Mouse (Mus musculus) heart, postnatal 36 days (tissue): ENCODE data around the gene Pla2g3. TPM values are rescaled to one million over a fixed set of nuclear protein-coding genes. Genes with fewer than 3 reads are reported as not detected.
A peak's percentile ranks its signal among the peaks of the same experiment; 100 is the strongest.

Experiments
- DNase-seq, 2 experiments: peaks; one replicate each; pipeline ENCODE4 v3.0.0; 2021 to 2022
- intact Hi-C: fragments of 180-260 bp; cut with DNase I; formaldehyde crosslinking; loops from one replicate; pipeline ENCODE4 v1.15.1; 2025
- total RNA-seq, 2 experiments: library from RNA; stranded (reverse); gene quantifications; 2 replicates each; pipeline ENCODE4 v1.2.3; 2021

The Pla2g3 gene
- total RNA-seq, 2 experiments from 2014 or later = not detected

DNA sequence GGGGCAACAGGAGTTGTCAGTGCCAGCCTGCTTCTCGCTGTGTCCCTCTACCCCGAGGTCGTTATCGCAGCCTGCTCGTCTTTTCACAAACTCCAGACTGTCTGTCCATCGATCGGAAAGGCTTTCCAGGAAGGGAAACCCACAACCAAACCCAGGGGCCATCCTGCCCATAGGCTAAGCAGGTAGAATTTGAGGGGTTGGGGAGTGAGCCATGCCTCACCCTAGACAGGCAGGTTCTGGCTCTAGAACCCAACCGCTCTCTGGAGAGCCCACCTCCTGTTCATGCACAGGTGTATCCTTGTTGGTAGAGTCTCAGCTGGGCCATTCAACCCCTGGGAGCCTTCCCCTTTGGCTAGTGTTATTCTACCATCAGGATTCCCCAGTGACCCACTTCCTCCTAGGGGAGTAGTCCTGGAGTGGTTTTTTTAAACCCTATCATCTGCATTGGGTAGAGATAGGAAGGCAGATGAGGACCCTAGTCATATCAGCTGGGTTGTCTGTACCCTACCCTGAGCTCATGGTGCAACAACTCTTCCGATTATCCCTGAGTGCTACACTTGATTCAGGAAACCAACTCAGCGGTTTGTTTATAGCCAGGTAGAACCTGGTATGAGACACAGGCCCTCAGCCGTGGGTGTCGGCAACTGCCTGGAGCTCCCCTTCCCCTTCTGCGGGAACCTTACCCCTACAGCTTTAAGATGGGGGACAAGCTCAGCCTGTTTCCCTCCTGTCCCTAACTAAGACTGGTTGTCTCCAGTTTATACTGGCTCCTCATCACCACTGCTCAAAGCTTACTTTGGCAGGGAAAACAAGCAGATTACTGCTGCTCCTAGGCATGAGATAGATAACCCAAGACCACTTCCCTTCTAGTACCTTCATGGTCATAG lies 30.0 kb downstream of the Pla2g3 start:
- intact Hi-C loops = no loop called here
- peak; percentile 1 to 22 for DNase-seq

DNA sequence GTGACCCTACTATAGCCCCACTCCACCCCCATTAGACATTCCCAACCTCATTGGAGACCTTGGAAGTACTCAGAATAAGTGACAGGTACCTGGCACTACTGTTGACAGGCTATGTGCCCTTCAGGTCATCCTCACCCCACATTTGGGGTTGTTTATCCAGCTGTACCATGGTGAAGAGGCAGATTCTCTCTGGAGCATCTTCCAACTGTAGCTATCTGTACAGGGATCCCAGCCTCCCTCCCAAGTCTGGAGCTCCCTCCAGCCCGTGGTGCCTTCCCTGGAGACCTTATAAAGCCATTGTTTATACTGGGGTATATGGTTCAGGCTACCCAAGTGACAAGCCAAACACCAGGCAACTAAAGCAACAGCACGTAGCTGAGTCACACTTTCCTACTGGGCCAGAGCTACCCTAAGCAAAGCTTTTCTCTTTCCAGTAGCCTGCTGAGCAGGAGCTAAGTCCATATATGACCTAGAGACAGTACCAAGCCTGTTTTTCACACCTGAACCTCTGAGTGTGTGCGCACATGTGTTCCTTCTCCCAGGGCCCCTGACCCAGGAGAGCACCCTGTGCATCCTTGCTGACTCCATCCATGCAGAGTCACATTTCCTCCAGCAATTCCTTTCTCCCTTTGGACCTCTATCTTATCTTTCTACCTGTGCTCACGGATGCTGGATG lies 31.1 kb downstream of the Pla2g3 start:
- peak; percentile 1 to 7 for DNase-seq

DNA sequence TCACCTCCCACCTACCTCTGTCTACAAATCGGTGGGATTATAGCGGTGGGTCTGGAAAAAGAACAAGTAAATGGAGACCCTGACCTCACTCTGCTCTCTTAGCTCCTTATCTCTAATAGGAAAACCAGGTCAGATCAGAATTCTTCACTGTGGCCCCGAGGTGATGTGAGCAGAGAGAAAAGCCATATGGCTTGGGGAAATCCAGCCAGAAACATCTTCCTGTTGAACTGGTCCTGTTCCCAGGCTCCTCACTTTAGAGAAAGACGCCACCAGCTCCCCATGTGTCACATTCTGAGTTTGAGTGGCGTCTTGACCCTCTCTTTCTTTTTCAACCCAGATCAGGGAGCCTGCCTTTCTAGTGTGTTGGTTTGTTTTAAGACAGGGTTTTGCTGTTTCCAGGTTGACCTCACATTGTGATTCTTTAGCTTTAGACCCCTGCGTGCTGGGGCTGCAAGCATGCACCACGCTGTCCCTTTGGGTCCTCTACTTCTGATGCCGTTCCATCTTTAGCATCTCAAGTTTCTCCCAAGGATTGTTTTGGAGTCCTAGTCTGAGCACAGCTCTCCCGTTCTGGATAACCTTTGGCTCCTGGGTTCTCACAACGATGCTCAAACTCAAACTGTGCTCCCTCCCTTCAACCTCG lies 31.8 kb downstream of the Pla2g3 start:
- intact Hi-C loops = no loop called here
- peak; percentile 1 to 2 for DNase-seq

More for the DNA sequence above, 31.1 kb downstream of the Pla2g3 start:
- intact Hi-C loops = no loop called here

- intact Hi-C loops = no loop called here
- DNase-seq = peak; percentile 1
Observed at GRCm38 (mm10) chr11:3520919-3521318, 32.8 kb downstream of the Pla2g3 start.

DNA sequence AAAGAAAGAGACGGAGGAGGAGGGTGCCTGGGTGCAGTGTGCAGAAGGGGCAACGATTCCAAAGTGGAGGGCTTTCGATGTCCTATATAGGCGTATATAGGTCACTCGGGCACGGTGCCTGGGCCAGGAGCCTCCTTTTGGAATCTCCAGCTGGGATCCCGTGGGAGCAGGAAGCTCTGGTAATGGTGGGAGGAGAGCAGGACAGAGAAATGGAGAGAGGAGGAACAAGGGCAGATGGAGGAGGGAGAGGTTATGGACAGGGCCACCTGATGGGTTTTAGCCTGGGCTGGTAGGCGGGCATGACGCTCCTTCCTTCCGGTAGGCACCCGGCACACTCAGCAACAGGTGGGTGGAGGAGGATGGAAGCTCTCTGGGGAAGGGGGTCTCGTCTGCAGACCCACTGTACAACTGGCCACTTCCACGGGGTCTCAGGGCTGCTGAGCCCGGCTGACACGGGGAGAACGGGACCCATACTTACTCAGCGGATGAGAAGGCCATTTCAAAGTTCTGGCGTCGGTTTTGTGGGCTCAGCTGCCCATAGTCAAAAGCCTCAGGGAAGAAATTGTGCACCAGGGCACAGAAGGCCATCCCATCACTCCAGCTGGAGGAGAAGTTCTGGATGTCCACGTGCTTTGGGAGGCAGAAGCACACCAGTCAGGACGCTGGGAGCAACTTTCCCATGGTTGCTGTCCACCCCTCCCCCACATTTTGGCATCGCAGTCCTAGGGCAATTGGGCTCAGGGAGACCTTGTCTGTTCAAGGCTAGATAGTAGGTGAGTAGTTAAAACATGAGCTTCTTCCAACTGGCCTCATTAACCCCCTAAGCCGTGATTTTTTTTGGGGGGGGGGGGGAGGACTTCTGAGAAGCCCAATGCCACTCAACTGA lies 33.5 kb downstream of the Pla2g3 start:
- DNase-seq = peak; percentile 3 to 8
- intact Hi-C loops = no loop called here

DNA sequence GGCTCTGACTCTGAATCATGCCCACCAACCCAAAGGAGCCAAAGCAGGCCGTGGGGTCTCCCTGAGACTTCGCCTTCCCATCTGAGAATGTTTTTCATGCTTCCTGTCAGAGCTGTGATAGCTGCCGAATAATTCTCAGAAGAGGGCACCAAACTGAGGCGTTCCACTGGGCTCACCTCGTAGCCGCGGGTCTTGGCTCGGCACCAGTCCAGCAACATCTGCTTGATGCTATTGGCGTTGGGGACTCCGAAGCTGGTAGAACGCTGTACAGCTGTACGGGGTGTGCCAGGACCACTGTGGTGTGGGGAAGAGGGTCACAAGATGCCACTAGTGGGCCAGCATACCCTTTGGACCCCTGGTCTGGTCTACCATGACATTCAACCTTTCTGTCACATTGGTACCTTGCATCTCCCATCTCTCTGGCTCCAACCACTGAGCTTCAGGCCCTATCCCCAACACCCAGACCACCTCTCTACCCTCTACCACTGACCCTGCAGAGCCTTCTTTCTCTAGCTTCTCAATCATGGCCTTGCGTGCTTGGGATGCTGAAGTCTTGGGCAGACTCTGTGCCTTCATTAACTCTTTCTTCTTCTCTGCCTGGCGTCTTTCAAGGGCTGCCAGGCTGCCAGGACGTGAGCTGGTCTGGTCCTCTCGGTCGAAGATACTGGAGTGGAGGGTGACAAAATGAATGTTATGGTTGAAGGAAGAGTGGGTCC lies 34.4 kb downstream of the Pla2g3 start:
- intact Hi-C loops = no loop called here
- peak; percentile 1 to 2 for DNase-seq

GRCm38 (mm10) chr11:3523840-3524582 lies 35.9 kb downstream of the Pla2g3 start:
- intact Hi-C loops = no loop called here
- no peak for DNase-seq

DNA sequence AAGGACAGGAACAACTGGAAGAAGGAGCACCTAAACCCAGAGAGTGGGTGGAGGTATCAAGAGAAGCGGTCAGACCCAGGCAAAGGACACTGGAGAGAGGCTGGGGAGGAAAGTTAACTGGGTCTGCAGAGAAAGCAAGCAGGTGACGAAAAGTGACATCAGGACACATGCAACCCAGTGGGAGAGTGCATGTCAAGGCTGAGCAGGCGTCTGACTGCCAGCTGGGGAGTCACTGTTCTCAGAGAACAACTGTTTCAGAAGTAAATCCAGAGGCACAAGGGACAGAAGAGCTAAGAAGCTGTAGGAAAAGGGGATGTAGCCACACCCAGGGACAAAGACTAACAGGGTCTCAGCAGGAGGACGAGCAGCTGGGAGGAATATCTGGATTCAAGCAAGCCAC lies 37.5 kb downstream of the Pla2g3 start:
- intact Hi-C loops = no loop called here
- no peak for DNase-seq

GRCm38 (mm10) chr11:3526207-3526606 lies 38.1 kb downstream of the Pla2g3 start:
- intact Hi-C loops = no loop called here
- DNase-seq = peak in 1 of 2 experiments; percentile 33

- peak in 1 of 2 experiments; percentile 56 for DNase-seq
- intact Hi-C loops = no loop called here
Observed at GRCm38 (mm10) chr11:3526979-3527738, 39.1 kb downstream of the Pla2g3 start.

- intact Hi-C loops = no loop called here
- peak in 1 of 2 experiments; percentile 59 for DNase-seq
Observed at GRCm38 (mm10) chr11:3527766-3528165, 39.7 kb downstream of the Pla2g3 start.

DNA sequence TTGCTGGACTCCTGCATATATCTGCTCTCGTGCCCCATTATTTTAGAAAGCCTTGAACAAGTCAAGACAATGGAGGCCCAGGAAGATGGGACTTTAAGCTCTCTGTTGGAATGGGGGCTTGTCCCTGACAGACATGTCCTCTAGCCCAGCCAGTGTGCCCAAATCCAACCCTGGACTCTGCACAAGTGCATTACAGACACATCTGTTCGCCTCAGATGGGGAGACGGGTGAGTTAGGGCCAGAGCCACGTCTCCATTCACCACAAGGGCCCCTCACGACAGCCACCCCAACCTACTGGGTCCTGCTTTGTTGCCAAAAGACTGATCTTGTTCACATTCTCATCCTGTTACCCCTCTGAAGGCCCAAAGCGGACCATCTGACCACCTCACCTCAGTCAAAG lies 40.1 kb downstream of the Pla2g3 start:
- intact Hi-C loops = no loop called here
- DNase-seq = no peak

DNA sequence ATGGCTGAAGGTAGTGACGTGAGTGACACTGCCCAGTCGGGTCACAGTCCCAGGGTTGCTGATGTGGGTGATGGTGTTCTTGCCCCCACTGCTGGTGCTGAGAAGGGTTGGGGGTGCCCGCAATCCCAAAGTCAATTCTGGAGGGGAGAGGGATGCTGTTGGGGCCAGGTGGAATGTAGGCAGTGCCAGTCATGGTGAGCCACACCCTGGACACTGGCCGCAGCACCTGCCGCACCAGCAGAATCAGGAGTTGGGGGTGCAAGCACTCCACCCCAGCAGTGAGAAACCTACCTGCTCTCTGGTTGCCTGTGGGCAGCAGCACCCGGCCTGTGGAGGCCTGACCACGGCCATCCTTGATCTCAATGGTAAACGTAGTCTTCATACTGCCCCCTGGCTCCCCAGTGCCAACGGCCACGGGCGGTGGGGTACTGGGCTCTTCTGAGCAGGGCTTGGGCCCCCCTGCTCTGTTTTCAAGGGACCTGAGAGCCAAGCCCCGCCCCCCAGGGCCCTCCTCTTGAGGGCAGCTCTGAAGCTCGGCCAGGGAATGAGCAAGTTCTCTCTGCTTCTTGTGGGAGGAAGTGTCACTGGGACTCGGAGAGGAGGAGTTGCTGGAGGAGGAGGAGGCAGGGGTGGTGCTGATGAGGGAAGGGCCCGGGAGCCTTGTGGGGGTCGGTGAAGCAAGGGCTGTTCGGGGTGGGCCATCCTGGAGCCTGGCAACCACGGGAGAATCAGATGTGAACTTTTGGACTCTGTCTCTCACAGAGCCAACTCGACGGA lies 41.6 kb downstream of the Pla2g3 start:
- intact Hi-C loops = loop anchor here (10.0 kb wide), 1 partner anchor 385 kb away; the partner anchor contains the start of gene Slc35e4
- peak; percentile 4 to 6 for DNase-seq

DNA sequence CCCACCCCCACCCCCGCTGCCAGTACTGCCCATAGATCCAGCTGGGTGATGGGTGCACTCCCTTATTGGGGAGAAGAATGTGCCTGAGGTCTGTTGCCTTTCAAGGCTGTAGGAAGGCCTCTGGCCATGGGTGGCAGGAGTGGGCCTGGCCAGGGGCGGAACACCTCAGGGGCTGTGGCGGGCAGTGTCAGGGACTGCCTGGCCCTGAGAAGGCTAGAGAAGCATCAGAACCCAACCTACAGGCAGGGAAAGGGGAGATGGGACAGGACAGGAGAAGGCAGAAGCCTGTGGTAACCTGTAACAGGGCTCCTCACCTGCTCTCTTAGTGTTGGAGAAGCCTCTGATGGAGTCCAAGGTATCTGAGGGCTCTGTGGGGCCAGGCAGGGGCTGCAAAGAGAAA lies 42.6 kb downstream of the Pla2g3 start:
- intact Hi-C loops = loop anchor here (10.0 kb wide), 1 partner anchor 384 kb away; the partner anchor contains the start of gene Slc35e4
- peak in 1 of 2 experiments; percentile 2 for DNase-seq

DNA sequence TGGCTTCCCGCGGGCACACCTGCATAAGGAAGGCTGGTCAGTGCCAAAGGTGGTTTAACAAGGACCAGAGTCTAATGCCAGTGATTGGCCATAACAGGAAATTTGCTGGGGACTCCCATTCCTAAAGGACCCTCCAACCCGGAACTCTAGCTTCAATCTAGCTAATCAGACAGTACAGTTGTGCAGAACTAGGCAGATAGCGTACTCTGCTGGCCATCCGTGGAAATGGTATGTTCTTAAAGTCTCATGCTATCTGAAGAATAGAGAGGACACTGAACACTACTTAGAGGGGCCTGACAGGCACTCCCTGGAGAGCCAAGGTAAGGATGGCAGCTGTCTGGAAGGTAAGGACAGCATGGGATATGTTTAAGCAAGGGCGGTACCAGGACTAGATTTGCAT lies 43.5 kb downstream of the Pla2g3 start:
- DNase-seq = peak; percentile 2 to 8
- intact Hi-C loops = loop anchor here (10.0 kb wide), 1 partner anchor 383 kb away; the partner anchor contains the start of gene Slc35e4

- peak; percentile 2 to 3 for DNase-seq
- intact Hi-C loops = loop anchor here (10.0 kb wide), 1 partner anchor 382 kb away; the partner anchor contains the start of gene Slc35e4
Observed at GRCm38 (mm10) chr11:3532101-3532931, 44.2 kb downstream of the Pla2g3 start.
